Mouse (Mus musculus): Measurements from ENCODE around the gene Rac3. TPM values are rescaled to one million over a fixed set of nuclear protein-coding genes. Genes with fewer than 3 reads are reported as not detected.

The Rac3 gene
- polyA plus RNA-seq, 1 experiment, result 16.6 TPM

GRCm38 (mm10) chr11:120713580-120714518, 7.4 kb upstream of the Rac3 start, which contains the start of the genes Cenpx and Lrrc45:
TSS of gene Cenpx (minus strand) at chr11:120713738.
TSS of gene Lrrc45 (plus strand) at chr11:120713925.
- H3K36me3 ChIP-seq (ENCODE audit: control insufficient read depth, insufficient read depth, low read length, poor library complexity, severe bottlenecking), result peaks cover 3% of the 10 kb centered on the region; the same call in 1 of the 2 replicates
- H3K4me3 ChIP-seq (ENCODE audit: low read depth, low read length), result peak within 1 kb of the TSS; percentile 87
- no peaks in the 10 kb centered on the region for H3K4me1 ChIP-seq (ENCODE audit: control insufficient read depth, insufficient read depth, low read length)
- no peak for TF ChIP-seq CTCF (IDR thresholded peaks at IDR 0.05; ENCODE audit: low read depth, low read length)
- no peak for TF ChIP-seq POLR2A (IDR thresholded peaks at IDR 0.05; ENCODE audit: insufficient read depth, low read length)
- no peak for TF ChIP-seq EP300 (IDR thresholded peaks at IDR 0.05; ENCODE audit: insufficient read depth, low read depth, low read length)
- peak within 1 kb of the TSS; percentile 62 for H3K9ac ChIP-seq (ENCODE audit: low read depth, poor library complexity, severe bottlenecking)
- H3K27ac ChIP-seq (ENCODE audit: insufficient read depth, low read length), result no peak within 1 kb of the TSS
- no peaks in the 10 kb centered on the region for H3K9me3 ChIP-seq (replicated peaks; ENCODE audit: control insufficient read depth, insufficient read depth, low read length, poor library complexity, severe bottlenecking)
- H3K27me3 ChIP-seq (ENCODE audit: control insufficient read depth, insufficient read depth, low read length, poor library complexity, severe bottlenecking), result no peaks in the 10 kb centered on the region

GRCm38 (mm10) chr11:120714546-120714945, 6.7 kb upstream of the Rac3 start:
- H3K9me3 ChIP-seq (replicated peaks; ENCODE audit: control insufficient read depth, insufficient read depth, low read length, poor library complexity, severe bottlenecking), result no peaks in the 10 kb centered on the region
- H3K4me1 ChIP-seq (ENCODE audit: control insufficient read depth, insufficient read depth, low read length), result no peaks in the 10 kb centered on the region
- no peaks in the 10 kb centered on the region for H3K27me3 ChIP-seq (ENCODE audit: control insufficient read depth, insufficient read depth, low read length, poor library complexity, severe bottlenecking)
- H3K9ac ChIP-seq (ENCODE audit: low read depth, poor library complexity, severe bottlenecking), result 0 out of 2 replicates have a peak overlapping the region, but pooled peaks have one; percentile 32
- no peak for TF ChIP-seq CTCF (IDR thresholded peaks at IDR 0.05; ENCODE audit: low read depth, low read length)
- no peak for TF ChIP-seq POLR2A (IDR thresholded peaks at IDR 0.05; ENCODE audit: insufficient read depth, low read length)
- no peak for TF ChIP-seq EP300 (IDR thresholded peaks at IDR 0.05; ENCODE audit: insufficient read depth, low read depth, low read length)
- H3K4me3 ChIP-seq (ENCODE audit: low read depth, low read length), result peak overlapping the region; percentile 69
- H3K27ac ChIP-seq (ENCODE audit: insufficient read depth, low read length), result no peak overlapping the region
- peaks cover 3% of the 10 kb centered on the region; the same call in 1 of the 2 replicates for H3K36me3 ChIP-seq (ENCODE audit: control insufficient read depth, insufficient read depth, low read length, poor library complexity, severe bottlenecking)

GRCm38 (mm10) chr11:120715131-120715530, 6.1 kb upstream of the Rac3 start:
- Histone ChIP-seq H3K27ac (ENCODE audit: insufficient read depth, low read length) (no peak overlapping the region), H3K9ac (ENCODE audit: low read depth, poor library complexity, severe bottlenecking) (no peak overlapping the region), H3K4me3 (ENCODE audit: low read depth, low read length) (no peak overlapping the region), H3K27me3 (ENCODE audit: control insufficient read depth, insufficient read depth, low read length, poor library complexity, severe bottlenecking) (no peaks in the 10 kb centered on the region), H3K36me3 (ENCODE audit: control insufficient read depth, insufficient read depth, low read length, poor library complexity, severe bottlenecking) (peaks cover 3% of the 10 kb centered on the region; the same call in 1 of the 2 replicates), H3K4me1 (ENCODE audit: control insufficient read depth, insufficient read depth, low read length) (no peaks in the 10 kb centered on the region), H3K9me3 (replicated peaks; ENCODE audit: control insufficient read depth, insufficient read depth, low read length, poor library complexity, severe bottlenecking) (no peaks in the 10 kb centered on the region)
- TF ChIP-seq POLR2A (IDR thresholded peaks at IDR 0.05; ENCODE audit: insufficient read depth, low read length) (no peak), EP300 (IDR thresholded peaks at IDR 0.05; ENCODE audit: insufficient read depth, low read depth, low read length) (no peak), CTCF (IDR thresholded peaks at IDR 0.05; ENCODE audit: low read depth, low read length) (no peak)

GRCm38 (mm10) chr11:120719242-120719641, 2.0 kb upstream of the Rac3 start:
- H3K9me3 ChIP-seq (replicated peaks; ENCODE audit: control insufficient read depth, insufficient read depth, low read length, poor library complexity, severe bottlenecking), result no peaks in the 10 kb centered on the region
- H3K9ac ChIP-seq (ENCODE audit: low read depth, poor library complexity, severe bottlenecking), result no peak overlapping the region
- no peaks in the 10 kb centered on the region for H3K27me3 ChIP-seq (ENCODE audit: control insufficient read depth, insufficient read depth, low read length, poor library complexity, severe bottlenecking)
- H3K27ac ChIP-seq (ENCODE audit: insufficient read depth, low read length), result no peak overlapping the region
- TF ChIP-seq POLR2A (IDR thresholded peaks at IDR 0.05; ENCODE audit: insufficient read depth, low read length) (no peak), CTCF (IDR thresholded peaks at IDR 0.05; ENCODE audit: low read depth, low read length) (no peak), EP300 (IDR thresholded peaks at IDR 0.05; ENCODE audit: insufficient read depth, low read depth, low read length) (no peak)
- no peak overlapping the region for H3K4me3 ChIP-seq (ENCODE audit: low read depth, low read length)
- no peaks in the 10 kb centered on the region for H3K36me3 ChIP-seq (ENCODE audit: control insufficient read depth, insufficient read depth, low read length, poor library complexity, severe bottlenecking)
- H3K4me1 ChIP-seq (ENCODE audit: control insufficient read depth, insufficient read depth, low read length), result no peaks in the 10 kb centered on the region

GRCm38 (mm10) chr11:120719841-120720376, 1.4 kb upstream of the Rac3 start:
- Histone ChIP-seq H3K27me3 (ENCODE audit: control insufficient read depth, insufficient read depth, low read length, poor library complexity, severe bottlenecking) (no peaks in the 10 kb centered on the region), H3K36me3 (ENCODE audit: control insufficient read depth, insufficient read depth, low read length, poor library complexity, severe bottlenecking) (0 out of 2 replicates have a peak, but pooled peaks cover under 1% of the 10 kb centered on the region), H3K9me3 (replicated peaks; ENCODE audit: control insufficient read depth, insufficient read depth, low read length, poor library complexity, severe bottlenecking) (no peaks in the 10 kb centered on the region), H3K27ac (ENCODE audit: insufficient read depth, low read length) (no peak overlapping the region), H3K9ac (ENCODE audit: low read depth, poor library complexity, severe bottlenecking) (no peak overlapping the region), H3K4me3 (ENCODE audit: low read depth, low read length) (no peak overlapping the region), H3K4me1 (ENCODE audit: control insufficient read depth, insufficient read depth, low read length) (no peaks in the 10 kb centered on the region)
- TF ChIP-seq POLR2A (IDR thresholded peaks at IDR 0.05; ENCODE audit: insufficient read depth, low read length) (no peak), CTCF (IDR thresholded peaks at IDR 0.05; ENCODE audit: low read depth, low read length) (no peak), EP300 (IDR thresholded peaks at IDR 0.05; ENCODE audit: insufficient read depth, low read depth, low read length) (no peak)
